Mouse (Mus musculus) brain, embryonic 14.5 days (tissue): ENCODE results near the gene Calcoco1. TPM values are rescaled to one million over a fixed set of nuclear protein-coding genes. Genes with fewer than 3 reads are reported as not detected.
A peak's percentile ranks its signal among the peaks of the same experiment; 100 is the strongest.

Source experiments
- DNase-seq: peaks from one replicate; pipeline ENCODE4 v3.0.0-alpha.2; 2011; ENCODE audit warnings: low read depth
- CTCF ChIP-seq: fragments of 200-500 bp; IDR thresholded peaks from 2 replicates; pipeline ENCODE4 v1.5.1; 2012; ENCODE audit warnings: inconsistent platforms, mild to moderate bottlenecking, moderate library complexity, borderline replicate concordance; ENCODE audit not compliant: insufficient read depth, insufficient read length; ENCODE audit errors: extremely low read depth
- POLR2A ChIP-seq: fragments of 200-500 bp; IDR thresholded peaks from 2 replicates; pipeline ENCODE4 v1.6.1; 2012; ENCODE audit warnings: mild to moderate bottlenecking, inconsistent platforms, borderline replicate concordance; ENCODE audit not compliant: poor library complexity, insufficient read depth, insufficient read length, severe bottlenecking; ENCODE audit errors: extremely low read depth
- polyA plus RNA-seq: library from polyadenylated mRNA; depleted of rRNA; stranded (reverse); fragments of >200 nt; gene quantifications from 2 replicates; pipeline ENCODE4 v1.2.3, GENCODE M21; 2012; rRNA removed

Gene Calcoco1
- 46.2 and 48.4 TPM in 2 replicates for polyA plus RNA-seq

DNA sequence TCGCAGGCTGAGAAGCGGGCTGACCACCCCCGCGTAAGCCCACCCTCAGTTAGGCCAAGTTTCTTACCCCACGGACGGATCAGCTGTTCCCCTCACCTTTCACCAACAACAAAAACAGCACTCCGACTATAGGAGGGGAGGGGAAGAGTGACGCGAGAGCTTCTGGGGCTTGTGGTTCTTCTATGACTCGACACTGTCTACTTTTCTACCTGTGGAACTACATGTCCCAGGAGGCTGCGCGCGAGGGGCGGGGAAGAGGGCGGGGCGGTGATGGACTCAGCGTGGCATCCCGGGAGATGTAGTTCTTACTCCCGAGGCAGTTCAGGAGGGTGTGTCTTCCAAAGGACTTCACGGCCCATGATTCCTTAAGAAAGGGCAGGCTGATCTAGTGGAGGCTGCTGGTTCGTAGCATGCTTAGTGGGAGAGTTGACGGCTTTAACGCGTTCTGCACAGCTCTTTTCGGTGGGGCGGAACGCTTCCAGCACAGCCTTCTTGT lies at the start of gene Calcoco1:
Gene Calcoco1, minus strand, starts transcription at position 199 of the 496 bp plus-strand sequence.
- TF ChIP-seq CTCF, result no peak
- 0 out of 2 replicates have a peak, but pooled peaks have one; percentile 17 for TF ChIP-seq POLR2A
- DNase-seq, result peak; percentile 99

DNA sequence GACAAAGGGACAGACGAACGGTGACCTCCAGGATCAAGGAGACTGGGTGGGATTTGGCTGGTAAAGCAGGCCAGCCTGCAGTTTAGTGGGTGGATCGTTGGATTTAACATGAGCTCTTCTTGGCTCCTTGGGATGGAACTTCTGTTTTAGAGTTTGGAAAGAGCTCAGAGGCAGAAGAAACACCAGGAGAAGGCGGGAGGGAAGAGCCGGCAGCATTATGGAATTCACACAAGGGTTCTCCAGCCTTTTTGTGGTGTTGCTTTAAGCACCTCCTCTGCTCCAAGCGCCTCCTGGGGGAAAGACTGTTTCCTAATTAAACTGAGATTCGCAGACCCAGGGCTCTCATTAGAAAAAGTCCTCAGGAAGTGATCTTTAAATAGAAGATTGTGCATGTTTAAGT lies 48.9 kb upstream of the Calcoco1 start:
- TF ChIP-seq CTCF (no peak), POLR2A (no peak)
- no peak for DNase-seq

DNA sequence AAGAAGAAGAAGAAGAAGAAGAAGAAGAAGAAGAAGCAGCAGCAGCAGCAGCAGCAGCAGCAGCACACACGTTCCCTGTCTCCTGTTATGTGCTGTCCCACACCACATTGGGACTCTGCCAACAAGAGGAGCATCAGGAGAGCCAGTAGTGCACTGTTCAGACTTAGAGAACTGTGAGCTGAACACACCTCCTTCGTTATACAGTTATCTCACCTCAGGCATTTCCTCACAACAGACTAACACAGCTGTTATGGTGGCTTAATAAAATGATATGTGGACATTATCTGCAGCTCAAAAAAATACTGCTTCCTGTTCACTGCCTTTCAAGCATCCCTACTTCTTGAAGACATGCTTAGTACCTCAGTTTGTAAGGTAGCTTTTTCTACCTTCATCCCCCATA lies 43.2 kb upstream of the Calcoco1 start:
- no peak for TF ChIP-seq CTCF
- TF ChIP-seq POLR2A, result no peak
- no peak for DNase-seq

DNA sequence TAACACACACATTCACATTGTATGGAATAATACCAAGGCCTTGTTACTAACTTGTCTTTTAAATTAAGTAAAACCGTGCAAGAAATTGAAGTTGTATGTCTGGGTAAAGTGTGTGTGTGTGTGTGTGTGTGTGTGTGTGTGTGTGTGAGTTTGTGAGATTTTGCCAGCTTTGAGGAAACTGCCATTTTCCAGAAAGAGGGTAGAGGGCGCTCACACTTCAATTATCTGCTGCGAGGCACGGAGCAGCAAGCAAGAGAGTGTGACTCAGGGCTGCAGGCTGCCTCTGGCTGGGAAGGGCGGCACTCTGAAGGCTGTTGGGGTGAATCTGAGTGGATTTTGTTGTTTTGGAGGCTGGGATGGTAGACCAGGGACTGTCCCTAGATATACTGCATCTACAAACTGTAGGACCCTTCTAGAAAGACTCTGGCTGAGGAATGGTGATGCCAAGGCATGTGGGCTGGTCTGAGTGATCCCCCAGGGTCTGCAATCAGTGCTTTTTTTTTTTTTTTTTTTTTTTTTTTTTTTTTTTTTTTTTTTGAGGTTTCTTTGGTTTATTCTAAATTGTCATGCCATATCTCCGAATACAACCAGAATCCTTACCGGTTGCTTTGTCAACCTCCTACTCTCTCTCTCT lies 39.9 kb upstream of the Calcoco1 start:
- TF ChIP-seq POLR2A (no peak), CTCF (peak; percentile 85)

DNA sequence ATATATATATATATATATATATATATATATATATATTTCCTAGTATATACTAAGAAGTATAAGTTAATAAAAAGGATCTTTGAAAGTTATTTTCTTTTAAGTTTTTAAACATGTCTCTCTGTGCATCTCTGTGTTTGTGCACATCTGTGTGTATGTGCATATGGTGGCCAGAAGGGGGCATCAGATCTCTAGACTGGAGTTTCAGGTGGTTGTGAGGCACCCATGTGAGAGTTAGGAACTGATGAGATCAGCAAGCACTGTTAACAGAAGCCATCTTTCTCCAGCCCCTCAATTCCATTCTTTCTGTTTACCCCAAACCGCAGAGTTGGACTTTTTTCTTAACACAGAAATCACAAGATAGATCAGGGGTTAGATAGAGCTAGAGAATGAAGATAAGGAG lies 35.7 kb upstream of the Calcoco1 start:
- TF ChIP-seq CTCF (0 out of 2 replicates have a peak, but pooled peaks have one; percentile 0), POLR2A (no peak)
- DNase-seq, result no peak

More for the DNA sequence above, 39.9 kb upstream of the Calcoco1 start:
- DNase-seq, result peak; percentile 89

DNA sequence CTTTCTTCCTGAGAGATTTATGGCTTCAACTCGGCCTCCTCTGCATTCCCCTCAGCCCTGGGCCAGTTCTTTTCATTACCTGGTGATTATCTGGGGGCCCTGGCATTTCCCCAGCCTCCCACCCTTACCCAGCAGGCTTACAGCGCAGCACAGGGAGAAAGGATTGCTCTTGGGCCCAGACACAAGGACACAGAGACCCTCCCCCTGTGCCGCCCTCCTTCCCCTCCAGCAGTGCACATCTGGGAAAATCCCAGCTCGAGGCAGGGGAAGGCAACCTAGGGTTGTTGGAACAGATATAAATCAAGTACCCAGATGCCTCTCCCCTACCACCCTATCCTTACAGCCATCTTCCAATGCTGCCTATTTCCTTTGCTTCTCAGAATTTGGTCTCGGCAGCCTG lies 33.1 kb upstream of the Calcoco1 start:
- DNase-seq, result no peak
- no peak for TF ChIP-seq POLR2A
- TF ChIP-seq CTCF, result no peak

DNA sequence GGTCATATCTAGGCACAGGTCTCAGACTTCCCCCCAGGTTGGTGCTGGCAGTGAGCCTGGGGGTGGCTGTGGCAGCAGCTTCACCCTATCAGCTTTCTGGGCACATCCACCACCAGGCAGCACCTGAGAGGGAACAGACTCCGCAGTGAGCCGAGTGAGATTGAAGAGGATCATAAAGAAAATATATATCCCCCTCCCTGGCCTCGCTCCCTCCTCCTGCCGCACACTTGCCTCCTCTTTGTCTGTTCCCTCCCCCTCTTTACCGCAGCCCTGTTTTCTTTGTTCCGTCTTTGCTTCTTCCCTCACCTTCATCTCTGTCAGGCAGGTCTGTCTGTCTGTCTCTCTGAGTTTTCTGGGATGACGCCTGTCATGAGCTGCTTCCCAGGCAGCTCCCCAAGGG lies 32.4 kb upstream of the Calcoco1 start:
- TF ChIP-seq POLR2A (no peak), CTCF (no peak)
- DNase-seq, result peak; percentile 57

DNA sequence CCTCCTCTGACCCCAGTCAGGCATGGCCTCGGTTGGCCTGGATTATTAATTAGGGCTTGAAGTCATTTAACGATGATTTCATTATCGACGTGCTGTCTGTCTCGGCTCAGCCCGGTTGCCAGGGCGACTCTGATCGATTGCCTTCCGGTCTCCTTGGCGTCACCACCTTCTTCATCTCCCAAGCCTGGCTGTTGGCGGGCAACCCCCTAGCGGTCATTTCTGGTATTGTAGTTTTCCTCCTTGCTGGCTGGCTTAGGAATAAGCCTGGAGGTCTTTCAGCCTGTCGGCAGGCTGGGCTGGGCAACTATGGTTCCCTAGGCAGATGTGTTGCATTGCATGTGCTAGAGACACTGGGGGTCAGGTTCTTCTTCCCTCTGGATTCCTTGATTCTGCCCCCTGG lies 31.2 kb upstream of the Calcoco1 start:
- TF ChIP-seq CTCF (peak; percentile 82), POLR2A (no peak)
- DNase-seq, result peak; percentile 81

DNA sequence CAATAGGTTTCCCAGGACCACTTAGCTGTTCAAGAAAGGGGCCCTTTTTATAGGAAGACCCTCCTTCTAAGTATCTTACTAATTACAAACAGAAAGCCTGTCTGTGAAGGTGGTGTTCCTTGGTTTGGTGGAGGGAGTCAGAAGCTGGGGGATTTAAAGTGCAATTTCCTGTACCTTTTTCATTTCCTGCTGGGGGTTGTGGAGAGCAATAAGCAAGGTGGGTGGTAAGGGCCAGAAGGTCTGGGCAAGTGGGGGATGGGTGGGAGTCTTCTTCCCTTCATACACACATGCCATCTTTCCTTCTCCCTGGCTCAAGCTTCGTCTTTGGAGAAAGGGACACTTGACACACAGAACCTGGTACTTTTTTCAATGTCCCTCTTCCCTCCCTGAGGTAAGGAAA lies 30.2 kb upstream of the Calcoco1 start:
- no peak for DNase-seq
- TF ChIP-seq POLR2A (no peak), CTCF (no peak)

DNA sequence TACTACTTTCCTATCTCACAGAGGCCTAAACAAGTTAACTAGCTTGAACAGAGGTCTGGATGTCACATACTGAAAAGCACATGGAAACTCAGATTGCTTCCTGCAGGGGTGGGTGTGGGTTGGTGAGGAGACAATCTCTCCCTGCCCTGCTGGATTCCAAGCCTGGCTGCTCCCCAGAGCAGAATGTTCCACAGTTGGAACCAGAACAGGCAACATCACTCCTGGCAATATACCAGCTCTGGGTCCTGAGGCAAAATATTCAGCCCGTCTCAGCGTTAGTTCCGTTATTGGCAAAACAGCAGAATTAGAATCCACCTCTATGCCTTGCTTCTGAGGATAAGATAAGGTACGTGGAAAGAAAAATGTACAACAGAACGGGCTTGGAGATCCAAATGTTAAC lies 28.3 kb upstream of the Calcoco1 start:
- TF ChIP-seq CTCF, result no peak
- no peak for TF ChIP-seq POLR2A
- DNase-seq, result peak; percentile 52

DNA sequence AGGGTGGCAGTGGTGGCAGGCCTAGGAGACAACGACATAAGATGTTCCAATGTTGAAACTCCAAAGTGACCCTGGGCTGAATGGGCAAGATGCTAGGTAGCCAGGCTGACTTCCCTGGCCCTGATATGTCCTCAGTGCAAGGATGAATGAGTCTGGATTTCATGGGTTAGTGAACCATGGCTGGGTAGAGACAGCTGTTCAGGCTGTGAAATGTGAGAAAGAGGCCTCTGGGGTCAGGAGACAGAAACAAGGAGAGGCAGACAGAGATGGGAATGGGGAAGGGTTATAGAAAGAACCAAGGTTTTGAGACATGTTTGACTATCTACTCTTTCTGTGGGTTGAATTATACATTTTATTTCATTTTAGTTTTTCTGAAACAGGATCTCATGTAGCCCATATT lies 27.1 kb upstream of the Calcoco1 start:
- DNase-seq, result no peak
- TF ChIP-seq CTCF (no peak), POLR2A (no peak)

DNA sequence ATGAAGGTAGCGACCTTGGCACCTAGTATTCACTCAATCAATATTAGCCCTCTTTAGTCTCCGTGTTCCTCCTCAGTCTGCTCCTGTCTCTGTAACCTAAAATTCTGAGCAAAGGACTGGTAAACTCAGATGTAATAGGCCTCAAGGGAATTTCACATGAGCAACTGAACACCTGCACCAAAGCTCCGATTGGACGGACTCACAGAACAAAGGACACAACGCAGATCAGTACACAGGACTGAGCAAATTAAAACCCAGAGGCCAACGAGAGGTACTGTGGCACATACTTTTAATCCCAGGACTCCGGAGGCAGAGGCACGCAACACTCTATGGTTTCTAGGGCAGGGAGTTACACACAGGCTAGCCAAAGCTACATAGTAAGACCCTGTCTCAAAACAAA lies 25.9 kb upstream of the Calcoco1 start:
- no peak for TF ChIP-seq CTCF
- TF ChIP-seq POLR2A, result no peak
- DNase-seq, result no peak
